Mouse (Mus musculus) liver, embryonic 12.5 days (tissue): Measurements from ENCODE around the gene Snca. TPM values are rescaled to one million over a fixed set of nuclear protein-coding genes. Genes with fewer than 3 reads are reported as not detected.

ENCODE experiments used
- ATAC-seq: fragments of 200-750 bp; cut with Nextera tagmentation; 2 replicates; pipeline ENCODE4 v1.8.0; 2017; ENCODE audit warnings: moderate number of reproducible peaks, mild to moderate bottlenecking, moderate library complexity
- H3K27ac ChIP-seq: fragments of 300-500 bp; sonication (generic); 2 replicates; pipeline ENCODE4 v1.5.1; 2016; ENCODE audit warnings: mild to moderate bottlenecking
- H3K27me3 ChIP-seq: fragments of 300-500 bp; sonication (generic); replicated peaks from 2 replicates; pipeline ENCODE4 v1.6.1; 2016; ENCODE audit warnings: mild to moderate bottlenecking, moderate library complexity
- H3K36me3 ChIP-seq: fragments of 300-500 bp; sonication (generic); 2 replicates; pipeline ENCODE4 v1.6.1; 2016; ENCODE audit warnings: mild to moderate bottlenecking, moderate library complexity
- H3K4me1 ChIP-seq: fragments of 300-500 bp; sonication (generic); 2 replicates; pipeline ENCODE4 v1.6.1; 2016
- H3K4me2 ChIP-seq: fragments of 300-500 bp; sonication (generic); 2 replicates; pipeline ENCODE4 v1.6.1; 2016; ENCODE audit warnings: mild to moderate bottlenecking, moderate library complexity
- H3K4me3 ChIP-seq: fragments of 300-500 bp; sonication (generic); 2 replicates; pipeline ENCODE4 v1.5.1; 2016; ENCODE audit warnings: mild to moderate bottlenecking, moderate library complexity
- H3K9ac ChIP-seq: fragments of 300-500 bp; sonication (generic); 2 replicates; pipeline ENCODE4 v1.6.1; 2016; ENCODE audit warnings: mild to moderate bottlenecking, moderate library complexity
- H3K9me3 ChIP-seq: fragments of 300-500 bp; sonication (generic); replicated peaks from 2 replicates; pipeline ENCODE4 v1.6.1; 2016; ENCODE audit warnings: mild to moderate bottlenecking, moderate library complexity
- WGBS: fragments of 180-500 bp; shearing (Covaris S2); methylation state at CpG from one replicate; pipeline ENCODE4 v1.1.7; 2016; ENCODE audit not compliant: insufficient replicate concordance; 5-methylcytosine and 5-hydroxymethylcytosine counted together
- polyA plus RNA-seq: library from polyadenylated mRNA; unstranded; fragments of >200 nt; fragmentation: Nextera tagmentation; extraction: Ambion mirVana; gene quantifications from 2 replicates; pipeline ENCODE4 v1.2.1, GENCODE M21; 2016

Snca gene
- polyA plus RNA-seq, 1 experiment from 2014 or later: 302 TPM

GRCm38 (mm10) chr6:60771899-60772298 lies 57.8 kb downstream of the Snca start:
- H3K9me3 ChIP-seq: no peaks in the 10 kb centered on the region
- no peak overlapping the region for H3K4me3 ChIP-seq
- WGBS: 90% methylated on average over 1 of the region's 1 CpGs
- H3K27ac ChIP-seq: no peak overlapping the region
- no peaks in the 10 kb centered on the region for H3K4me1 ChIP-seq
- H3K36me3 ChIP-seq: peaks cover 28% of the 10 kb centered on the region
- ATAC-seq: no peak
- no peak overlapping the region for H3K4me2 ChIP-seq
- no peak overlapping the region for H3K9ac ChIP-seq
- H3K27me3 ChIP-seq: no peaks in the 10 kb centered on the region

- ATAC-seq: no peak
- H3K4me2 ChIP-seq: no peak overlapping the region
- peaks cover 46% of the 10 kb centered on the region for H3K36me3 ChIP-seq
- H3K9me3 ChIP-seq: no peaks in the 10 kb centered on the region
- no peaks in the 10 kb centered on the region for H3K27me3 ChIP-seq
- no peak overlapping the region for H3K4me3 ChIP-seq
- no peak overlapping the region for H3K27ac ChIP-seq
- H3K4me1 ChIP-seq: no peaks in the 10 kb centered on the region
- no peak overlapping the region for H3K9ac ChIP-seq
- WGBS: 75% methylated on average over 3 of the region's 3 CpGs
Measured at GRCm38 (mm10) chr6:60765696-60766095, 64.0 kb downstream of the Snca start.

DNA sequence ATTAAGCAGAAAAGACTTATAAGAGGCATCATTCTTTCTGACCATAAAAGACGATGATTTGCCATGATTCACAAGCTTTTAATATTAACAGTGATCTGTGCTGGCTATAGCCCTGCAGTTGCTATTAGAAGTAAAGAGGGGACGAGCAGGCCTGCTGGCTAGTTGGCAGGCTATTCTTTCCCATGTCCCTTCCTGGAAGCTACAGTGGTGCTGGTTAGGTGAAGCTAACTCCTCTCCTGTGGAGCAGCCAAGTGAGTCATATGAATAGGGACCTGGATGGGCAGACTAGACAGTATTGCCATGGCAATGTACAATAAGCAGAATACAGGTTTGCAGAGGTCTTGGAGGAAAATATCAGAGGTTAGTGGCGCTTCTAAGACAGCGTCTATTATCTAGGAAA lies 66.8 kb downstream of the Snca start:
- H3K27ac ChIP-seq: no peak overlapping the region
- no peaks in the 10 kb centered on the region for H3K27me3 ChIP-seq
- H3K4me2 ChIP-seq: no peak overlapping the region
- no peak for ATAC-seq
- H3K4me1 ChIP-seq: no peaks in the 10 kb centered on the region
- no peak overlapping the region for H3K4me3 ChIP-seq
- H3K9me3 ChIP-seq: no peaks in the 10 kb centered on the region
- no peak overlapping the region for H3K9ac ChIP-seq
- WGBS: 85% methylated on average over 4 of the region's 4 CpGs
- H3K36me3 ChIP-seq: peaks cover 43% of the 10 kb centered on the region

- 71% methylated on average over 2 of the region's 2 CpGs for WGBS
- Histone ChIP-seq H3K4me3 (no peak overlapping the region), H3K27me3 (no peaks in the 10 kb centered on the region), H3K4me1 (no peaks in the 10 kb centered on the region), H3K9ac (no peak overlapping the region), H3K4me2 (no peak overlapping the region), H3K27ac (no peak overlapping the region), H3K9me3 (no peaks in the 10 kb centered on the region), H3K36me3 (peaks cover 37% of the 10 kb centered on the region)
- no peak for ATAC-seq
Measured at GRCm38 (mm10) chr6:60761710-60762109, 67.9 kb downstream of the Snca start.

DNA sequence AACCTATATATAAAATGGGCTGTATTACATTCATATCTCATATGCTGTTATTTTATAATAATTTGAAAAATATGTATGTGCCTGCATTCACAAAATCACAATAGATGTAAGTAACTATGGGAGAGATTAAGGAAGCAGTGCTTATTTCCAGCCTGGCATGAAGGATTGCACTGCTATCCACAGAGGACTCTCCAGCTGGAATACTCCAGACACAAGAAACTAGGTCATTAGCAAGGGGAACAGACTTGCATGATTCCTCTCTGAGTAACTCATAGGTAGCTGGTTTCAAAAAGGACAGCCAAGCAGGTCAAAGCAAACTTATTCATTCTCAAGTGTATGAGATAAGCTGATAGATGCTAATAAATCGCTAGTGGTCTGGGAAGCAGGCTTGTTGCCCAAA lies 74.7 kb downstream of the Snca start:
- no peak overlapping the region for H3K27ac ChIP-seq
- H3K4me2 ChIP-seq: no peak overlapping the region
- no peak overlapping the region for H3K4me3 ChIP-seq
- H3K4me1 ChIP-seq: no peaks in the 10 kb centered on the region
- H3K27me3 ChIP-seq: no peaks in the 10 kb centered on the region
- 63% methylated on average over 1 of the region's 1 CpGs for WGBS
- no peaks in the 10 kb centered on the region for H3K9me3 ChIP-seq
- ATAC-seq: no peak
- H3K36me3 ChIP-seq: peaks cover 21% of the 10 kb centered on the region
- H3K9ac ChIP-seq: no peak overlapping the region

GRCm38 (mm10) chr6:60745965-60746364 lies 83.7 kb downstream of the Snca start:
- H3K4me1 ChIP-seq: no peaks in the 10 kb centered on the region
- H3K9me3 ChIP-seq: no peaks in the 10 kb centered on the region
- ATAC-seq: no peak
- no peak overlapping the region for H3K4me2 ChIP-seq
- peaks cover 58% of the 10 kb centered on the region for H3K36me3 ChIP-seq
- H3K27ac ChIP-seq: no peak overlapping the region
- H3K4me3 ChIP-seq: no peak overlapping the region
- no peaks in the 10 kb centered on the region for H3K27me3 ChIP-seq
- H3K9ac ChIP-seq: no peak overlapping the region

- H3K4me3 ChIP-seq: no peak overlapping the region
- peaks cover 72% of the 10 kb centered on the region for H3K36me3 ChIP-seq
- no peak overlapping the region for H3K27ac ChIP-seq
- no peak overlapping the region for H3K9ac ChIP-seq
- no peak for ATAC-seq
- no peaks in the 10 kb centered on the region for H3K9me3 ChIP-seq
- no peaks in the 10 kb centered on the region for H3K4me1 ChIP-seq
- H3K27me3 ChIP-seq: no peaks in the 10 kb centered on the region
- H3K4me2 ChIP-seq: no peak overlapping the region
- WGBS: 91% methylated on average over 2 of the region's 2 CpGs
Measured at GRCm38 (mm10) chr6:60741427-60742071, 88.1 kb downstream of the Snca start.

DNA sequence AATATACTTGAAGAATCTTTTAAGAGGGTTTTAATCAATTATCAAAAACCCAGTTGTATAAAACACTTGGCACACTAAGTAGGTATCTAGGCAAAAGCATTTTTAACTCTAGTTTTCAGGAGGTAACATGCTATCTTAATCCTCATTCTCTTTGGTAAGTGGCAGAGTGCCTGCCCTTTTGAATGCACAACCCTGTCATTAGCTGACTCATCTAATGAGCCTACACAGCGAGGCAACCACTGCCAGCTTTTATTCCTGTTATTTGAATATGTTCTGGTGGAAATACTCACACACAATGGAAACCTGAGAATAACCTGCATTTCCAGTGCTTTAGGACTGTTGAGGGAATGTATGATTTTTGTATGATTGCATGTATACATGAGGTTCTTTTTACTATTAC lies 89.9 kb downstream of the Snca start:
- 79% methylated on average over 1 of the region's 1 CpGs for WGBS
- Histone ChIP-seq H3K4me2 (no peak overlapping the region), H3K27ac (no peak overlapping the region), H3K27me3 (no peaks in the 10 kb centered on the region), H3K9me3 (no peaks in the 10 kb centered on the region), H3K9ac (no peak overlapping the region), H3K4me1 (no peaks in the 10 kb centered on the region), H3K36me3 (peaks cover 62% of the 10 kb centered on the region), H3K4me3 (no peak overlapping the region)
- ATAC-seq: no peak

- no peak overlapping the region for H3K9ac ChIP-seq
- H3K4me3 ChIP-seq: no peak overlapping the region
- peaks cover 38% of the 10 kb centered on the region for H3K36me3 ChIP-seq
- WGBS: 61% methylated on average over 2 of the region's 2 CpGs
- ATAC-seq: no peak
- no peaks in the 10 kb centered on the region for H3K4me1 ChIP-seq
- H3K27ac ChIP-seq: no peak overlapping the region
- no peaks in the 10 kb centered on the region for H3K9me3 ChIP-seq
- H3K4me2 ChIP-seq: no peak overlapping the region
- H3K27me3 ChIP-seq: no peaks in the 10 kb centered on the region
Measured at GRCm38 (mm10) chr6:60731164-60731563, 98.5 kb downstream of the Snca start.

- Histone ChIP-seq H3K27ac (no peak overlapping the region), H3K9ac (no peak overlapping the region), H3K4me2 (no peak overlapping the region), H3K9me3 (no peaks in the 10 kb centered on the region), H3K36me3 (no peaks in the 10 kb centered on the region), H3K4me1 (no peaks in the 10 kb centered on the region), H3K4me3 (no peak overlapping the region), H3K27me3 (no peaks in the 10 kb centered on the region)
- no peak for ATAC-seq
- 70% methylated on average over 2 of the region's 2 CpGs for WGBS
Measured at GRCm38 (mm10) chr6:60724110-60724829, 105.4 kb downstream of the Snca start.

- no peaks in the 10 kb centered on the region for H3K4me1 ChIP-seq
- H3K27ac ChIP-seq: no peak overlapping the region
- H3K9me3 ChIP-seq: no peaks in the 10 kb centered on the region
- H3K4me3 ChIP-seq: no peak overlapping the region
- H3K27me3 ChIP-seq: no peaks in the 10 kb centered on the region
- H3K36me3 ChIP-seq: no peaks in the 10 kb centered on the region
- no peak for ATAC-seq
- H3K4me2 ChIP-seq: no peak overlapping the region
- no peak overlapping the region for H3K9ac ChIP-seq
- 66% methylated on average over 3 of the region's 3 CpGs for WGBS
Measured at GRCm38 (mm10) chr6:60717566-60717965, 112.1 kb downstream of the Snca start.

DNA sequence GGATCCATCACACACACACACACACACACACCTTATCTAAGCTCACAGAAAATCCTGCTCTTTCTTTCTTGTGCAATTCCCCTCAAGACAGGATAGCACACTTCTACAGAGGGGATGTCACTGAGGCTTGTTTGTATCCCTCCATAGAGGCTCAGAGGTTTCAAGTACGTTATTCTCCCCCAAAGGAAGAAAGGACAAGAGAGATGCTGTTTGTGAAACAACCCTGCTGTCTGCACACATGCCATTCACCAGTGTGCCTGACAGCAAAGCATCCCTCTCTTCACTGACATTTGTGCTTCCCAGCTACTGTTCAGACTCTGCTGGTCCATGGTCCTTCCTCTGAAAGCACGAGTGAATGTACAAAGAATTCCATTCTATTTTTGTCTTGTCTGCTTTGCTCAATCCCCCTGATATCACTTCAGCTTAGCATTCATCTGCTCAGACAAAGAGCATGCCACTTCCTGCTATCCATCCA lies 119.6 kb downstream of the Snca start:
- Histone ChIP-seq H3K4me1 (no peaks in the 10 kb centered on the region), H3K27me3 (no peaks in the 10 kb centered on the region), H3K27ac (no peak overlapping the region), H3K36me3 (no peaks in the 10 kb centered on the region), H3K4me2 (no peak overlapping the region), H3K4me3 (no peak overlapping the region), H3K9me3 (no peaks in the 10 kb centered on the region), H3K9ac (no peak overlapping the region)
- ATAC-seq: no peak
- WGBS: 27% methylated on average over 2 of the region's 2 CpGs
